Mouse (Mus musculus) macrophage (primary cell): ENCODE measurements around the gene Phldb2. TPM values are rescaled to one million over a fixed set of nuclear protein-coding genes. Genes with fewer than 3 reads are reported as not detected.

Experiments
- H3K27ac ChIP-seq: fragments of 350-480 bp; formaldehyde crosslinking; 2 replicates; pipeline ENCODE4 v1.9.0; 2021
- H3K36me3 ChIP-seq: fragments of 350-480 bp; formaldehyde crosslinking; 2 replicates; pipeline ENCODE4 v1.9.0; 2021; ENCODE audit errors: inconsistent target
- H3K4me3 ChIP-seq: fragments of 350-480 bp; formaldehyde crosslinking; 2 replicates; pipeline ENCODE4 v1.9.0; 2021; ENCODE audit errors: inconsistent target
- H3K79me2 ChIP-seq: fragments of 350-480 bp; formaldehyde crosslinking; 2 replicates; pipeline ENCODE4 v1.9.0; 2021; ENCODE audit errors: inconsistent target
- WGBS: methylation state at CpG from one replicate; pipeline ENCODE4 v1.1.7; 2026; ENCODE audit warnings: inconsistent platforms; ENCODE audit not compliant: missing documents; 5-methylcytosine and 5-hydroxymethylcytosine counted together
- polyA plus RNA-seq: library from polyadenylated mRNA; stranded (reverse); fragments of 250-400 nt; gene quantifications from 3 replicates; pipeline ENCODE4 v1.2.4, GENCODE M21; 2018; ENCODE audit warnings: inconsistent platforms
- total RNA-seq, 78 experiments: library from RNA; depleted of rRNA; stranded (reverse); fragments of 250-400 nt; gene quantifications; 1 replicate in 9 of 78; 2 replicates in 24 of 78; 3 replicates in 43 of 78; 4 replicates in 2 of 78; pipeline ENCODE4 v1.2.4; 2018; ENCODE audit warnings: inconsistent platforms in 56 of 78

Phldb2 gene
- total RNA-seq (2018; cell fraction: chromatin; rRNA removed): 10 to 100 TPM in 1 of 26 experiments, 1 to 10 TPM in 1, under 1 TPM in 8, not detected in 16; 0.11 to 10.3 (median 0.20) TPM
- under 1 TPM in 11 of 26 experiments, not detected in 15; 0.03 to 0.09 (median 0.06) TPM for total RNA-seq (2018; cell fraction: cytosol; rRNA removed)
- total RNA-seq (2018; cell fraction: nucleus; rRNA removed): 1 to 10 TPM in 1 of 26 experiments, under 1 TPM in 5, not detected in 20; 0.15 to 2.3 (median 0.18) TPM
- polyA plus RNA-seq: 0.04 to 0.19 TPM in 2 of 3 replicates, not detected in the other

DNA sequence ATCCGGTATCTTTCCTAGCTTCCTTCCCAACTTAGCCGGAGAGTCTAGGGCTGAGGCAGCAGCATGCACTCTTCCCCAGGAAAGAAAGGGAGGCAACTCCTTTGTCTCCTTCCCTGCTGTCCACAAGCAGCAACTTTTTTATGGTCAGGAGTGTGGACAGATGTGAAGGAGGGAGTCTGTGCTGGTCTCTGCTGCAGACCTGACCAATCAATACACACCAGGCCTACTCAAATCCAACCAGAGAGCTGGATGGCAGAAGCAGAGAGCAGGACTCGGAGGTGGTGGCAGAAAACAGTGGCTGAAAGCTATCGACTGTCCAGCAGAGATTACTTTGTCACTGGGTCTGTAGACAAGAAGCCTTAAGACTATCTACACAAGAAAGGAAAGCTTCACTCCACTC is at the start of gene Phldb2:
TSS of gene Phldb2 (minus strand) at position 205 of the 400 bp plus-strand sequence.
- no peaks in the 10 kb centered on the region for H3K36me3 ChIP-seq
- H3K4me3 ChIP-seq: no peak within 1 kb of the TSS
- WGBS: 100% methylated on average over 4 of the region's 4 CpGs
- no peaks in the 10 kb centered on the region for H3K79me2 ChIP-seq
- H3K27ac ChIP-seq: no peak within 1 kb of the TSS

DNA sequence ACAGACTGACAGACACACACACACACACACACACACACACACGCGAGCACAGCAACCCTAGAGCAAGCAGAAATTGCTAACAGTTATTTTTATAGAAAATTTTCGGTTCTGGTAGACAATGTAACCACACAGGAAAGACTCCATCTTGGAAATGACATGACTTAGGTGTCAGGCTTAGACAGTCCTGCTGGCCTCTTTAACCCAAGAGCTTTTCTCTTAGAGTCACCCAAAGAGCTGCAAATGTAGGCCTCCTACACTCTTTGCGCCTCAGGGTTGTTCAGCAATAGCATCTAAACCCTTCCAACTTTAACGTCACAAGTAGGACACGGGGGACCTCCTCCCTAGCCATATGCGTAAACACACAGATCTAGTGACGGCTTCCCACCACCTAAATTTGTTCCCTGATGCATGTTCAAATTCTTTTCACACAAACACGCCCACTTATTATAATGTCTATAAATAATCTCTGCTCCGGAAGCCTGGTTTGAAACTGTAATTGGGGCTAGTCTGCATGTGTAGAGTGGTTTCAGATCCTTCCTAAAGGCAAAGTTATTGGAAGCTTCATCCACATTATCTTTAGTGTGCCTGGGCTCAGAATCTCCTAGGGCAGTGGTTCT is 48.3 kb upstream of the Phldb2 start:
- Histone ChIP-seq H3K27ac (no peak overlapping the region), H3K36me3 (no peaks in the 10 kb centered on the region), H3K79me2 (no peaks in the 10 kb centered on the region), H3K4me3 (no peak overlapping the region)
- WGBS: 31% methylated on average over 10 of the region's 10 CpGs

DNA sequence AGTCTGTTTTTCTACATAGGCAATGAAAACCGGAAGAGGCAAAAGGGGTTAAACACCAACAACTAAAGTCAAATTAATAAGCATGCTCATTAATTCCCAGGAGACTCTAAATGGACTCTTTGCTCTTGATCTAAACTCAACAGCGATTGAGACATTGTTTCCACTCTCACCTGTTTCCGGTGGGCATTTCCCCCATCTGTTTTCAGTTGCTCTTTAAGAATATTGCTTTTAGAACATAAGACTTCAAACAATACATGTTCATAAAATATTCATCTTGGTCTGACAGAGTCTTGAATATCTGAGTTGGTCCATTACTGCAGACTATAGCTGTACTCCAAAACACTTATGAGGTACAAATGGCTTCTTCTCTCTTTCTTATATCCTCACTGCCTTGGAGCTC is 47.6 kb upstream of the Phldb2 start:
- Histone ChIP-seq H3K27ac (no peak overlapping the region), H3K4me3 (no peak overlapping the region)
- WGBS: 95% methylated on average over 3 of the region's 3 CpGs

DNA sequence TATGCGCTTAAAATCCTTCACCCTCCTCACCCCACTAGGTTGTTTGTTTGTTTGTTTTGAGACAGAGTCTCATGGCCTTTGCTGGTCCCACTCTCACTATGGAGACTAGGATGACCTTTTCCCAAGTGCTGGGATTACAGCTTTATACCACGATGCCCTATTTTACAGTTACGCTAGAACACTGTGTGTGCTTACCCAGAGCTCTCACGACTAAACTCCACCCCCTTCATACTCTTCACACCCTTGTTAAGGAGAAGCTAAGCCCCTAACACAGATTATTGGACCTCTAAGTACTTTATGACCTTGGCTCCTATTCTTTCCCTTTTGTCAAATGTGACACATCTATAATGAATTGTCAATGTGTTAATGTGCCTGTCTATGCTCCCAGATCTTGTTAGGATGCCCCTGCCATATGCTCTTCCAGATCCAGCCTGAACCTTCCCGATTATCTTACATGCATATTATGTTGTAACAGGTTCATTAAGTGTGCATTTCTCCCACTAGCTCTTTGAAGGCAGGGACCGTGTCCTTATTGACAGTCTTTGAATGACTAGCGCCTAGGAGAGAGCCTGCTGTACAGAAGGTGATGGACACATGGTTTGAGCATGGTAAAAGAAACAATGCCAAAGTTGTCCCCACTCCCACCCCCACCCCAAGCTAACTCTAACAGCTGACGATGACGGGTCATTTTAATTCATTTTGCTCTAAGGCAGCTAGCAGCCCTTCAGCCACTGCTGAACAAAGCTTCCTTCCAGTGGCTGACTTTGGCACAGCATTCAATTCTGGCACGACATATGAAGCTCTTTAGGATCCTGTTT is 46.2 kb upstream of the Phldb2 start:
- H3K4me3 ChIP-seq: no peak overlapping the region
- H3K36me3 ChIP-seq: no peaks in the 10 kb centered on the region
- WGBS: 93% methylated on average over 10 of the region's 10 CpGs
- H3K27ac ChIP-seq: no peak overlapping the region
- no peaks in the 10 kb centered on the region for H3K79me2 ChIP-seq

More for the DNA sequence above, 47.6 kb upstream of the Phldb2 start:
- H3K79me2 ChIP-seq: no peaks in the 10 kb centered on the region
- no peaks in the 10 kb centered on the region for H3K36me3 ChIP-seq

DNA sequence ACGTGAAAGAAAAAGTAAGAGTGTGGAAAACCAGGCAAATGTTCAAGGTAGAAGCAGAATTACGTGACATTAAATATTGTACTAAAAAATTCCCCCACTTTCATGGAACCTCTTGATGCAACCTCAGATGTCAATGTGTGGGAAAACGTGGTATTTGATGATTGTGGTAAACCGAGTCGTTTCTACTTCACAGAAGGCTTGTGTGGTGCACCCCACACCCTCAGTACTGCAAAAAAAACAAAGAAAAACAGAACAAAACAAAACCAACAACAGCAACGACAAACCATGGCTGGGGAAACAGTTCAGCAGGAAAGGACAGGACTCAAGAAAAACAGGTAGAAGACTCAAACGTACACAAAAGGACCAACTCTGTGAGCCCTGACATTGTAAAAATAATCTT is 44.8 kb upstream of the Phldb2 start:
- no peaks in the 10 kb centered on the region for H3K36me3 ChIP-seq
- 92% methylated on average over 7 of the region's 7 CpGs for WGBS
- no peak overlapping the region for H3K4me3 ChIP-seq
- no peak overlapping the region for H3K27ac ChIP-seq
- H3K79me2 ChIP-seq: no peaks in the 10 kb centered on the region

DNA sequence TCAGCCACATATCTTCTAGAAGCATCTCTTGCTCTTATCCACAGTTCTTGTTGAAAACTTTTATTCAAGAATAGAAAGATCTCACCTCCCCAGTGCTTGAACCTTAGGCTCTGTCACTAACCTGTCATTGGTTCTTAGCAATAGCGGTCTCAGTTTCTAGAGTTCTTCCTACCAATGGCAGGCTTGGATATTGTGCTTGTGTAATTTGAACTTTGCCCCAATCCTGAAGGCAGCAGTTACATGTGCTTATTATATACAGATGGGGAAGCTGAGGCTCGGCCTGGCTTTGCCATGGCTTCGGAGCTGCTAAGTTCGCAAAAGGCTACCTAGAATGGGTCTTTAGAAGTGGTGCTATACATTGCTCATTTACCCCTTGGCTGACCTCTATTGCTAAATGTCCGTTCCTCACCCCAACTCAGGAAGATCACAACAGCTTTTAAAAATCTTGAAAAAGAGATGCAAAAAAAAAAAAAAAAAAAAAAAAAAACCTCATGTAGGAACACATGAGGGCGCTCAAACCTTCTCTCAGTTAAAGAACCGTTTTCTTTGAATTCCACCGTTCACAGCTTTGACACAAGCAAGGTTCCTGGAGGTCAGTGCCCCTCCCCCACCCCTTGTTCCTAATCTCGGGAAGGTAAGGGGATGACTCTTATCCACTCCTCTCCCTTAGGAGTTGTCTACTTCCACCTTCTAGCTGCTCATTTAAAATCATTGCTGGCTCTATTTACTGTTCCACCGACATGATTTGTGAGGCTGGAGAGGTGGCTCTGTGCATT is 37.7 kb upstream of the Phldb2 start:
- Histone ChIP-seq H3K27ac (no peak overlapping the region), H3K79me2 (no peaks in the 10 kb centered on the region), H3K36me3 (no peaks in the 10 kb centered on the region), H3K4me3 (no peak overlapping the region)
- WGBS: 58% methylated on average over 10 of the region's 10 CpGs

DNA sequence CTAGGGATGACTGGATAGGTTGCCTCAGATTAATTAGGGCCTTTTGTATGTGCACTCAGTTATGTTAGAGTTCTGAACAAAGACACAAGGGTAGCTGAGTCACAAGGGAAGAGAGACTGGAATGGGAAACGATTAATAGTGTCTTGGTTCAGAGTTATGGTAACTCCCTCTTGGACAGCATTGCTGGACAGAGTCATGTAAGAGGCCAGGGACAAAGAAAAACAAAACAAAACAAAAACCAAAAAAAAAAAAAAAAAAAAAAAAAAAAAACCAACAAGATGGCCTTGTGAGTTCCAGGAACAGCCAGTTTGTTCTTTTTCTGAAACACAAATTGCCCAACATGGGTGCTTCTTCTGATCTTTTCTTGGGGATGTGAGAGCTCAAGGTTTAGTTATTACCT is 32.8 kb upstream of the Phldb2 start:
- H3K4me3 ChIP-seq: no peak overlapping the region
- H3K36me3 ChIP-seq: no peaks in the 10 kb centered on the region
- no peaks in the 10 kb centered on the region for H3K79me2 ChIP-seq
- 91% methylated on average over 1 of the region's 1 CpGs for WGBS
- H3K27ac ChIP-seq: no peak overlapping the region

DNA sequence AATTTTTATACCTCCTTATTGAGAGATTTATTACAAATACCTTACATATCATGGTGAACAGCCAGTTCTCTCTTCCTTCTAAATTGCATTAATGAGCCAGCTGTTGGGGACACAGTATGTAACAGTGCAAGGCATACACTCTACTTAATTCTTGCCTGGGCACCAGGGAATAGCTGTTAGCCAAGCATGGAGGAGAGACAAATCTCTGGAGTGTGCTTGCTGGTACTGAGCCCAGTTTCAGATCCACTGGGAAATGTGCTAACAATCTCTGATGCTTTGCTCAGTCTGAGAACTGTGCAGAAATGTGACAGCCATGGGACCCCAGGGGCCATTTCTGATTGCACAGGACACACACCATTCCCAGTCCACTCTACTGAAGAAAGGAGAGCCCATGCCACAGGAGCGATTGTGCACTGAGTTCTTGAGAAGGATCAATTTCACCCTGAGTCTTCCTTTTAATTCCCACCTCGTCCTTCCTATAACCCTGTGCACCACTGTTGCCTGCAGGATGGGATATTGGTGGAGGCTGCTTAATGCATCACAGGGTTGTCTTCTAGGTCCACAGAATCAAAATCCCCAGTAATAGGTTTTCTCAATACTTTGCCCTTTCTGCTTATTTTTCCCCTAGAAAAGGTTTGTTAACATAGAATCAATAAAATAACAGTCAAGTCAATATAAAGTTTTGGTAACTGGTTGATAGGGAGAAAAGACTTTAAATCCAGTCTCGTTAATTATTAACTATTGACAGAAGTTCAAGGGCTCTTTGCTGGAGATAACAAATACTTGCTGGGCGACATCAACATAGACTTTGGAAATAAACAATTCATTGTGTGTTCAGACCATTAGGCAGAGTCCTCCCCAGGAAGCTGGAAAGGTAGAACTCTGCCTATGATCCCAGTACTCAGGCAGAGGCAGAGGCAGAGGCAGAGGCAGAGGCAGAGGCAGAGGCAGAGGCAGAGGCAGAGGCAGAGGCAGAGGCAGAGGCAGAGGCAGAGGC is 31.5 kb upstream of the Phldb2 start:
- Histone ChIP-seq H3K27ac (no peak overlapping the region), H3K79me2 (no peaks in the 10 kb centered on the region), H3K36me3 (no peaks in the 10 kb centered on the region), H3K4me3 (no peak overlapping the region)
- 92% methylated on average over 4 of the region's 4 CpGs for WGBS

DNA sequence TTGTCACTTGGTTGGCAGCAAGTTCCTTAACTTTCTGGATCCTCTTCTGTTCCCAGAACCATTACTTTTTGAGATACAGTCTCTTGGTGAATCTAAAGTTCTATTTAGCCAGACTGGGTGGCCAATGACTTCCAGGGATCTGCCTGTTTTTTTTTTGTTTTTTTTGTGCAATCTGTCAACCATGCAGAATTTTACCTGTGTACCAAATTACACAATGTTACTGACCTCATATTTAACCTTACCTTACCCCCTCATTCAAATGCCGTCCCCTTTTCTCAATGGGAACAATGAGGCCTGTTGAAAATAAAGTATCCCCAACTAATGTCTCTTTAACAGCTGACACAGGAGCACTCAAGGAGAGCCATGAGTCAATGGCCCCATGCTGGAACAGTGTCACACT is 22.9 kb upstream of the Phldb2 start:
- WGBS: 80% methylated on average over 1 of the region's 1 CpGs
- Histone ChIP-seq H3K27ac (no peak overlapping the region), H3K36me3 (no peaks in the 10 kb centered on the region), H3K79me2 (no peaks in the 10 kb centered on the region), H3K4me3 (no peak overlapping the region)

DNA sequence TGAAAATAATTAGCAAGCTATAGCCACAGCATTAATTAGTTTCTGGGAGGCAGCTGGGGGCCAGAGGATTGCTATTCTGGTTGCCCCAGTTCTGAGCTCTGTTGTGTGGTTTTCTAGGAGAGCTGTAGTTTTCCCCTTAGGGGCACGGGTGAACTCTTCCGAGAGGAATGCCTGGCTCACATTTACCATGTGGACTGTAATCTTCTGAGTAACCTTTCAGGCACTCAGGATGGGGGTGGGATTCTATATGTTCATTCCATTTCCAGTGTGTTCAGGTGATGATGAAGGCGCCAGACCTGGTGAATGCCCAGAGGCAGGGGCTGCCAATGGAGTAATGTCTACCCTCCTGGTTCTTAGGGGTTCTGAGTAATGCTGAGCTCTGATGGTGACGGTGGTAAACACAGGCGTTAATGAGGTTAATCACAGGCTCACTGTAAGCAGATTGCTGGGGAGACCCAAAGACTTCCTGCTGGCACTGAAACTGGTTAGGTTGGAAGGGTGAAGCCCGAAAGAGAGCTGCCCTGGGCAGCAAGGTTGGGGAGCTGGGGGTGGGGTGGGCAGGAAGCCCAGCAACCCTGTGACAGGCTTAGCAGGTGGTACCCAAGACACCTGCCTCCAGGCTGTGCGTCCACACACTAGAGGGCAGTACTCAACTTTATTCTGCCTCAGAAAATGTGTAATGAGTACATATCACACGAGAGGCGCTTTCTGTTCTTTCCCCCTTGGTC is 20.7 kb upstream of the Phldb2 start:
- Histone ChIP-seq H3K36me3 (no peaks in the 10 kb centered on the region), H3K27ac (no peak overlapping the region), H3K4me3 (no peak overlapping the region), H3K79me2 (no peaks in the 10 kb centered on the region)
- WGBS: 82% methylated on average over 9 of the region's 9 CpGs

DNA sequence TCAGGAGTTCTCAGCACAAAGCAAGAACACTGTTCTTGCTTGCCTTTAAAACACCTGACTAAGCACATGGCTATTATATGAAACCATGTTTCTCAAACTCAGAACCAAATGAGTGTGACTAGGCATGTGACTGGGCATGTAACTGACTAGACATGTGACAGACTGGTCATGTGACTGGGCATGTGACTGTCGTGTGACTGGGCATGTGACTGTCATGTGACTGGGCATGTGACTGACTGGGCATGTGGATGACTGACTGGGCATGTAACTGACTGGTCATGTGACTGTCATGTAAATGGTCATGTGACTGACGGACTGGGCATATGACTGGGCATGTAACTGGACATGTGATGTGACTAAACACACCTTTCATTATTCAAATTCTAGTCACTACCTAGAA is 16.8 kb upstream of the Phldb2 start:
- WGBS: 87% methylated on average over 2 of the region's 2 CpGs
- Histone ChIP-seq H3K27ac (peak overlapping the region; percentile 14; the same call in 1 of the 2 replicates), H3K4me3 (no peak overlapping the region), H3K36me3 (no peaks in the 10 kb centered on the region), H3K79me2 (no peaks in the 10 kb centered on the region)

DNA sequence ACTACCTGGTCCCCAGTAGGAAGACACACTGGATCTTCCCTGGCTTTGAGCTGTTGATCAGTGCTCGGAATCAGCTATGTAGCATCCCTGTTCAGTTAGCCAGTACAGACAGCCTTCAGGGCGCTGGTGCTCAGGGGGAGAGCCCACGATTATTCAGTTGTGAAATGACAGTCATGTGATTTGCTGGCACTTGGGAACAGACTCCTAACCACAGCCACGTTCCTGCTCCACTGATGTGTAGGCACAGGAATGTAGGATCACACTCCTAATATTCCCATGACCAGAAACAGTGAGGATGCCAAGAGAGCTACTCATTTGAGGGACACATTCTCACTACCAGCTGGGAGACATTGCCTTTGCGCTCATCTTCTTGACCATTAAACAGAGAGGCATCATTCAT is 15.3 kb upstream of the Phldb2 start:
- no peak overlapping the region for H3K27ac ChIP-seq
- 86% methylated on average over 5 of the region's 5 CpGs for WGBS
- H3K4me3 ChIP-seq: no peak overlapping the region
- H3K79me2 ChIP-seq: no peaks in the 10 kb centered on the region
- H3K36me3 ChIP-seq: no peaks in the 10 kb centered on the region

DNA sequence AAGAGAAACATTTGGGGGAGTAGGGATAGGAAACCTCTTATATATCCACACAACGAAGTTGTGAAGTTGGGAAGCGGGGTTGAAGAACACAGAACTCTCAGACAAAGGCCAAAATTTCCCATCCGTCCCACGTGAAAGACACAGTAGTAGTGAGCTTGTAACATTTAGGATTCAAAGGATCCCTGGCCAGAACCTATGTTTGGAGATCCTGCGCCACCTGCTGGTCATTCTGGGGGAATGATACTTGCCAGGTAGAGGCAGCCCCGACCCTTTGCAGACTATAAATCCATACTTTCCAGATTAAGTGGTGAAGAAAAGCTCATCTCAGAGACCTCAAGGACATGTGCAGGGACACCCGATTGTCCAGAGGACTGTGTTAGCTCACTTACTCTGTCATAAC is 14.1 kb upstream of the Phldb2 start:
- Histone ChIP-seq H3K4me3 (no peak overlapping the region), H3K27ac (no peak overlapping the region), H3K36me3 (no peaks in the 10 kb centered on the region), H3K79me2 (no peaks in the 10 kb centered on the region)
- 31% methylated on average over 7 of the region's 7 CpGs for WGBS
